Mouse (Mus musculus) stomach, postnatal 0 days (tissue): ENCODE data around the gene Gm45717. TPM values are rescaled to one million over a fixed set of nuclear protein-coding genes. Genes with fewer than 3 reads are reported as not detected.
A peak's percentile ranks its signal among the peaks of the same experiment; 100 is the strongest.

Experiments used
- ATAC-seq: fragments of 200-750 bp; cut with Nextera tagmentation; 2 replicates; pipeline ENCODE4 v1.8.0; 2017; ENCODE audit not compliant: low FRiP score, low TSS enrichment
- DNase-seq: peaks from one replicate; pipeline ENCODE4 v3.0.0-alpha.2; 2016; ENCODE audit warnings: low spot score
- H3K27ac ChIP-seq: fragments of 300-500 bp; sonication (generic); replicated peaks from 2 replicates; pipeline ENCODE4 v1.5.1; 2014; ENCODE audit warnings: mild to moderate bottlenecking, control low read depth
- H3K27me3 ChIP-seq: fragments of 300-500 bp; sonication (generic); 2 replicates; pipeline ENCODE4 v1.6.1; 2014; ENCODE audit warnings: low read length; ENCODE audit not compliant: control insufficient read depth, insufficient read depth
- H3K36me3 ChIP-seq: fragments of 300-500 bp; sonication (generic); 2 replicates; pipeline ENCODE4 v1.6.1; 2014; ENCODE audit warnings: low read length, mixed read lengths; ENCODE audit not compliant: control insufficient read depth, insufficient read depth
- H3K4me1 ChIP-seq: fragments of 300-500 bp; sonication (generic); replicated peaks from 2 replicates; pipeline ENCODE4 v1.6.1; 2014; ENCODE audit warnings: antibody characterized with exemption; ENCODE audit not compliant: control insufficient read depth, insufficient read depth
- H3K4me2 ChIP-seq: fragments of 300-500 bp; sonication (generic); replicated peaks from 2 replicates; pipeline ENCODE4 v1.6.1; 2014; ENCODE audit warnings: low read depth, mild to moderate bottlenecking, control low read depth, moderate library complexity
- H3K4me3 ChIP-seq: fragments of 300-500 bp; sonication (generic); 2 replicates; pipeline ENCODE4 v1.5.1; 2014; ENCODE audit warnings: low read depth, low read length, control low read depth
- H3K9ac ChIP-seq: fragments of 300-500 bp; sonication (generic); 2 replicates; pipeline ENCODE4 v1.6.1; 2014; ENCODE audit warnings: mild to moderate bottlenecking, low read length, control low read depth, mixed read lengths
- H3K9me3 ChIP-seq: fragments of 300-500 bp; sonication (generic); 2 replicates; pipeline ENCODE4 v1.6.1; 2016; ENCODE audit warnings: low read length; ENCODE audit not compliant: control insufficient read depth
- CTCF ChIP-seq: IDR thresholded peaks from 2 replicates; pipeline ENCODE4 v1.5.1; 2016; ENCODE audit warnings: antibody characterized with exemption, low read depth, mild to moderate bottlenecking, moderate library complexity
- EP300 ChIP-seq: optimal IDR thresholded peaks from 2 replicates; pipeline ENCODE3; 2016; ENCODE audit warnings: antibody characterized with exemption
- WGBS: fragments of 180-500 bp; shearing (Covaris S2); extraction: QIAGEN DNeasy Blood & Tissue Kit; methylation state at CpG from one replicate; pipeline ENCODE4 v1.1.7; 2014; 5-methylcytosine and 5-hydroxymethylcytosine counted together
- polyA plus RNA-seq: library from polyadenylated mRNA; unstranded; fragments of >200 nt; fragmentation: Nextera tagmentation; extraction: Ambion mirVana; gene quantifications from 2 replicates; pipeline ENCODE4 v1.2.1, GENCODE M21; 2015

Gm45717 gene
- polyA plus RNA-seq, result 0.32 and 0.71 TPM in 2 replicates

DNA sequence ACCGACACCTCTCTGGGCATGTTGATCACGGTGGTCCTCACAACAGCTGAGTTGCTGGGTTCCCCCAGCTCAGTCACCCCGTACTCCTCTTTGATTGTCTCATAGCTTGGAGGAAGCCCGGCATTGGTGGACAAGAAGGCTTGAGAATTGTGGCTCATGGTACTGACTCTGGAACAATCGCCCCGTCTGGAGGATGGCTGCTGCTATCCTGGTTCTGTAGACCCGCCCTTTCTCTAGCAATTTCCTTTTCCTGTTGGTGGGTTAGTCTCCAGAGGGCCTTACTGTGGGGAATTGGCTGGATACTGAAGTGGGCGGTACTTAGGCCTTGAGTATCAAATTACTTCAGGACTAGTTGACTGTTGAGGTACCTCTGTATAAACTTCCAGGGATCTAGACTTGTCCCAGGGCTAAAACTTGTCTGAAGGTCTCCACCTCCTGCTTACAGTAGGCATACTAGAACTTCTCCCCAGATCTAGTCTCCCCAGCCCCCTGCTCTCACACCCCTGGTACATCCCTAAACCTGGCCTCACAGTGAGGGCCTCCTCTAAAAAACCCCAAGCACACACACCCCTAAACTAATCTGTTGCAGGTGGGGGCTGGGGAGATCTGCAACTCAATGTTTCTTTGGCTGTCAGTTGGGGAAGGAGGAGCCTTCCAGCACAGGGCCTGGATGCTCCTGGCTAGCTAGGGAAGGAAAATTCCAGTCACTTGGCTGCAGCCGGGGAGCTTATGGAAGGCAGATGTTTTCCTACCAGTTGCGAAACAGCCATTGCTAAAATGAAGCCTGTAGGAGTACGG is at the start of gene Gm45717, which contains the start of gene Ifitm2:
Gene Gm45717 (minus strand): TSS at position 180 of the 798 bp plus-strand sequence.
Gene Ifitm2 (minus strand): TSS at position 230 of the 798 bp plus-strand sequence.
- Histone ChIP-seq H3K27ac (peak within 1 kb of the TSS; percentile 93), H3K4me2 (peak within 1 kb of the TSS; percentile 61), H3K9ac (peak within 1 kb of the TSS; percentile 71), H3K27me3 (no peaks in the 10 kb centered on the region), H3K36me3 (no peaks in the 10 kb centered on the region), H3K9me3 (no peaks in the 10 kb centered on the region), H3K4me3 (peak within 1 kb of the TSS; percentile 54), H3K4me1 (peaks cover 4% of the 10 kb centered on the region; the same call in 1 of the 2 replicates)
- DNase-seq (peak; percentile 84), ATAC-seq (peak; percentile 90)
- WGBS, result 2% methylated on average over 11 of the region's 11 CpGs
- no peak for TF ChIP-seq EP300
- peak; percentile 17; the same call in 1 of the 2 replicates for TF ChIP-seq CTCF

DNA sequence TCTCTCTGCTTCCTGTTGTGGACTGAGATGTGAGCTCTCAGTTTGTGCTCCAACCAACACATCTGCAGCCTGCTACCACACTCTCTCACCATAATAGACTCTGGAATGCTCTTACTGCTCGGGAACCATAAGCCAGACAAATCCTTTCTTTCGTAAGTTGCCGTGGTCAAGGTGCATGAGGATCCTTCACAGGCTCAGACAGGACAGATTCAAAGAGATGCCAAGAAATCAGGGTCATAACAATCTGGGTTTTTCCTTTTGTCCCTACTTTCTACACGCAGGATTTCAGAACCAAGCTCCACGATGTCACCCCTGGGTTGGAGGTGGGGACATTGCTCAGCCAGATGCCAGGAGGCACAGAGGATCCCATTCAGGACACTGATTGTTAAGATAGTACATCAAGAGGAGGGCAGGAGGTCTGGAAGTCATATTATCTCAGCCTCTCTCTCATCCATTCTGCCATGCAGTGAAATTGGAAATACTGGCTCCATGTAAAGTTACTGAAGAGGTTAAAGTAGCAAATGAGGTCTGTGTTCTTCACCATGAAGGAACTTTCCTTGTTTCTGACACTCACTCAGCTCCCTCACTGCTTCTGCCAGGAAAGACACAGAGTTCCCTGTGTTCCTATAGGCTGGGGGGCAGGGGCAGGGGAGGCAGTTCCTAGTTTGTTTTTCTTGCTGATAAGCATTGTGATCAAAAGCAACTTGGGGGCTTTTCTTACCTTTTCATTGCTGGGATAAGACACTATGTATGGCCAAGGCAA is 47.7 kb upstream of the Gm45717 start:
- DNase-seq, result no peak

DNA sequence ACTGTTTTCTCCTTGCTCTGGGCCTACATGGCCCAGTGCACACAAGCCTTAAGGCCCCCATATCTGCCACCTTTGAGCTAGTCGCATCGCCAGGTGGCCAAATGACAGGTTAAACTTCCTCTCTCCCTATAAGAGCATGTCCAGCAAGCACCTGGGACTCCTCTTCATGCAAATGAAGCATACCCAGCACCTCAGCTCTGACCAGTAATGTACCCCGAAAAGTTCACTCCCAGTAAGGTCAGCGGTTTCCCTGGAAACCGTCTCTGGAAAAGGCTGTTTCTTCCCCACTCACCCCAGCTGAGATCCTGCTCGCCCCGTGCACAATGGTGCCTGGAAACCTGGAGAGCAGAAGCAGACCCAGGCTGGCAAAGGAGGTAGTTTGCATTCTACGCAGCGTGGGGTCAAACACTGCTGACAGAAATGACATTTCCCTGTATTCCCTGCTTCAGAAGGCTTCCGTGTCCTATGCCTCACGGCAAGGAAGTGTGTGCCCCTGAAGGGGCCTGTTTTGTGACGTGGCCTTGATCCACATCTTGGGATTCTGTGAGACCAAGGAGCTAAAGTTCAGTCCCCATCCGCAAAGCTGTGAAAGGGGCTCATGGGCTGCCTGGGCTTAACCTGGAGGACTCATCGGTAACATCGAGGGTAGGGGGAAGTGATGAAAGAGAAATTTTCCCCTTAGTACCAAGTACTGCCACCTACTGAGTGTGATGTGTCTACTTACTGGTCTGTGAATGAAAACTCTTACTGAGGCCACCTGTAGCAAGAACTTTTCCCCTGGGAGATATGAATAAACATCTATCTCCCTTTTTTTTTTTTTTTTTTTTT is 45.4 kb upstream of the Gm45717 start:
- Histone ChIP-seq H3K4me1 (no peaks in the 10 kb centered on the region), H3K9ac (no peak overlapping the region), H3K27ac (no peak overlapping the region), H3K4me3 (no peak overlapping the region), H3K36me3 (no peaks in the 10 kb centered on the region), H3K9me3 (no peaks in the 10 kb centered on the region), H3K4me2 (no peak overlapping the region), H3K27me3 (no peaks in the 10 kb centered on the region)
- no peak for ATAC-seq
- WGBS, result 80% methylated on average over 15 of the region's 15 CpGs
- TF ChIP-seq EP300, result no peak
- no peak for DNase-seq

More for the DNA sequence above, 47.7 kb upstream of the Gm45717 start:
- Histone ChIP-seq H3K9ac (no peak overlapping the region), H3K27ac (no peak overlapping the region), H3K4me1 (no peaks in the 10 kb centered on the region), H3K4me2 (no peak overlapping the region), H3K9me3 (no peaks in the 10 kb centered on the region), H3K36me3 (no peaks in the 10 kb centered on the region), H3K27me3 (no peaks in the 10 kb centered on the region), H3K4me3 (no peak overlapping the region)
- no peak for ATAC-seq
- WGBS, result 68% methylated on average over 5 of the region's 5 CpGs
- TF ChIP-seq CTCF (no peak), EP300 (no peak)

DNA sequence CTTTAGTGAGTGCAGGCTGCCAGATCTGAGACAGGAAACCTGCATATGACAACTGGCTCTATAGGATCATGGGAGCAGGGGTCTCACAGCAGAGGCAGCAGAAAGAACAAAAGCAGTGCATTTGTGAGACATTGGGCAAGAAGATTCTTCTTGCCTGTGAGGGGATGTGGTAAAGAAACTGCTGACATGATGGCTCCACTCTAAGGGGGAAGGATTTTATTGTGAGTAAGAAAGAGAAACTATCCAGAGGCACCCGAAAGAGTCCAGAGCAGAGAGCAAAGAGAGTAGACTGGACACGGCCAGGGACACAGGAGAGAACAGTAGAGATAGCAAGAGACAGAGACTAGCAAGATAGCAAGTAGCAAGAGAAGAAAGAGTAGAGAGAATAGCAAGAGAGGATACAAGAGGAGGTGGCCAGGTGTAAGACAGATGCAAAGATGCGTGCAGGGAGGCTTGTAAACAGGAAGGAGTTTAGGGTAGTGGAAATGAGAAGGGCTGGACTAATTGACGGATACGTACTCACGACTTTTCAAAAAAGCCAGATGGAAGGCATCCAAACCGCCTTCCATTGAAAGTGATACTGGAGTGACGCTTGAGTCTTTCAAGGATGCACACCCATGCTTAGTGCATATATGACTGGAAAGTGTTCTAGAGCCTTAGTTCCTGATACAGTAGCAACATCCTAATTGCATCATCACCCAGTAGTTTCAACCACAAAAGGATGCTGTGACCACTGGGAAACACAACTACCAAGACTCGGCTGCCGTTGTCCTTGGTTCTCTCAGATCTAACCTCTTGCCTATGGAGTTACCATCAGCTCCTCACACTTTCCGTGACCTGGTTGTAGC is 43.3 kb upstream of the Gm45717 start:
- no peak overlapping the region for H3K9ac ChIP-seq
- no peak overlapping the region for H3K4me3 ChIP-seq
- TF ChIP-seq CTCF (no peak), EP300 (no peak)
- no peaks in the 10 kb centered on the region for H3K36me3 ChIP-seq
- 88% methylated on average over 11 of the region's 11 CpGs for WGBS
- no peak for DNase-seq
- no peak overlapping the region for H3K4me2 ChIP-seq
- H3K27ac ChIP-seq, result no peak overlapping the region
- H3K27me3 ChIP-seq, result no peaks in the 10 kb centered on the region
- H3K4me1 ChIP-seq, result no peaks in the 10 kb centered on the region
- no peaks in the 10 kb centered on the region for H3K9me3 ChIP-seq
- no peak for ATAC-seq

DNA sequence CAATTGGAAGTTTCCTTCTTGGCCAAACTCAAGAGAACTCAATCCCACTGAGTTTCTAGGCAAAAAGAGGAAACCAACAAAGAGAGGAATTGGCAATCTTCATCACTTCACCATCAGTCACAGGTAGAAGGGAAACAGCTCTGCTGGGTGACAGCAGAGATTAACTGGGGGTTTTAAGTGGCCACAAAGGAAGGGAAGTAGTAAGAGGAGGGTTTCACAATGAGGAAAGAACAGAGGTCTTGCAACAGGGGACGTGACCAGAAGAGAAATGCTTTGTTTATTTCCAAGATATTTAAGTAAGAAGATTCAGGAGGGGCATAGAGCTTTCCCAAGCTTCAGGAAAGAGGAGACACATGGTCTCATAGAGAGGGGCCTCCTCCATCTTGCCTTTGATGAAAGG is 42.1 kb upstream of the Gm45717 start:
- 31% methylated on average over 1 of the region's 1 CpGs for WGBS
- no peak overlapping the region for H3K4me2 ChIP-seq
- no peak overlapping the region for H3K4me3 ChIP-seq
- no peak overlapping the region for H3K9ac ChIP-seq
- no peaks in the 10 kb centered on the region for H3K4me1 ChIP-seq
- no peak for DNase-seq
- H3K9me3 ChIP-seq, result no peaks in the 10 kb centered on the region
- H3K27ac ChIP-seq, result no peak overlapping the region
- H3K27me3 ChIP-seq, result no peaks in the 10 kb centered on the region
- H3K36me3 ChIP-seq, result no peaks in the 10 kb centered on the region
- TF ChIP-seq EP300 (no peak), CTCF (no peak)
- ATAC-seq, result no peak
